Mouse (Mus musculus) layer of hippocampus, adult 11-12 months (tissue): ENCODE measurements around the gene Cyp2d22.
A peak's percentile ranks its signal among the peaks of the same experiment; 100 is the strongest.

Experiments
- DNase-seq: peaks from one replicate; pipeline ENCODE4 v3.0.0; 2022; ENCODE audit warnings: low spot score

The Cyp2d22 gene

GRCm38 (mm10) chr15:82346580-82347302, 33.3 kb downstream of the Cyp2d22 start:
- no peak for DNase-seq

GRCm38 (mm10) chr15:82345820-82346470, 34.1 kb downstream of the Cyp2d22 start:
- DNase-seq = peak; percentile 99

GRCm38 (mm10) chr15:82344971-82345370, 35.1 kb downstream of the Cyp2d22 start:
- no peak for DNase-seq

- DNase-seq = no peak
These were observed 36.4 kb downstream of the Cyp2d22 start for GRCm38 (mm10) chr15:82343368-82344287.

- DNase-seq = no peak
These were observed 37.5 kb downstream of the Cyp2d22 start for GRCm38 (mm10) chr15:82342543-82342935.

- DNase-seq = no peak
These were observed 38.2 kb downstream of the Cyp2d22 start for GRCm38 (mm10) chr15:82341675-82342542.

- no peak for DNase-seq
These were observed 39.0 kb downstream of the Cyp2d22 start for GRCm38 (mm10) chr15:82341036-82341501.

GRCm38 (mm10) chr15:82340414-82341035, 39.5 kb downstream of the Cyp2d22 start:
- no peak for DNase-seq

- DNase-seq = no peak
These were observed 40.3 kb downstream of the Cyp2d22 start for GRCm38 (mm10) chr15:82339634-82340254.

GRCm38 (mm10) chr15:82339150-82339549, 40.9 kb downstream of the Cyp2d22 start:
- no peak for DNase-seq

- DNase-seq = peak; percentile 95
These were observed 41.4 kb downstream of the Cyp2d22 start, which contains the start of the genes Naga, Pheta2 and Smdt1 for GRCm38 (mm10) chr15:82338593-82339112. Gene Naga (minus strand): TSS chr15:82338925. Gene Pheta2 (plus strand): TSS chr15:82338942. Gene Smdt1 (plus strand): TSS chr15:82338959.

- no peak for DNase-seq
These were observed 42.2 kb downstream of the Cyp2d22 start for GRCm38 (mm10) chr15:82337875-82338274.

- DNase-seq = no peak
These were observed 43.4 kb downstream of the Cyp2d22 start for GRCm38 (mm10) chr15:82336629-82337028.

GRCm38 (mm10) chr15:82335194-82335593, 44.9 kb downstream of the Cyp2d22 start:
- no peak for DNase-seq

GRCm38 (mm10) chr15:82325382-82325781, 54.7 kb downstream of the Cyp2d22 start:
- DNase-seq = no peak

- no peak for DNase-seq
These were observed 57.9 kb downstream of the Cyp2d22 start for GRCm38 (mm10) chr15:82322195-82322594.
